Mouse (Mus musculus) stomach, postnatal 0 days (tissue): ENCODE measurements around the gene Fancg.

Source experiments
- CTCF ChIP-seq: IDR thresholded peaks from 2 replicates; pipeline ENCODE4 v1.5.1; 2016; ENCODE audit warnings: antibody characterized with exemption, low read depth, mild to moderate bottlenecking, moderate library complexity
- EP300 ChIP-seq: optimal IDR thresholded peaks from 2 replicates; pipeline ENCODE3; 2016; ENCODE audit warnings: antibody characterized with exemption

GRCm38 (mm10) chr4:43037860-43038566 is 27.7 kb upstream of the Fancg start:
- TF ChIP-seq CTCF = no peak
- TF ChIP-seq EP300 = no peak
